Mouse (Mus musculus) CH12.LX (cell line): ENCODE results near the gene Lcn3. TPM values are rescaled to one million over a fixed set of nuclear protein-coding genes. Genes with fewer than 3 reads are reported as not detected.

Source experiments
- DNase-seq: peaks from one replicate; pipeline ENCODE4 v3.0.0-alpha.2; 2013; ENCODE audit errors: extremely low read depth
- H3K27ac ChIP-seq: 2 replicates; pipeline ENCODE4 v1.5.1; 2012; ENCODE audit warnings: low read depth, mild to moderate bottlenecking, control low read depth, moderate library complexity; ENCODE audit not compliant: insufficient read depth
- H3K27me3 ChIP-seq: replicated peaks from 2 replicates; pipeline ENCODE3; 2012; ENCODE audit warnings: inconsistent platforms
- H3K36me3 ChIP-seq, 2 experiments: replicated peaks in 1 of 2; 2 replicates each; pipeline versions ENCODE3 to v1.6.1; 2012; ENCODE audit warnings: inconsistent platforms in 1 of 2, low read length in 1 of 2, mild to moderate bottlenecking in 1 of 2, mixed read lengths in 1 of 2, moderate library complexity in 1 of 2; ENCODE audit not compliant: control insufficient read depth in 1 of 2, insufficient read depth in 1 of 2
- H3K4me1 ChIP-seq, 2 experiments: 2 replicates each; pipeline ENCODE4 v1.6.1; 2012; ENCODE audit warnings: inconsistent platforms in 1 of 2, moderate library complexity in 1 of 2; ENCODE audit not compliant: insufficient read depth in 2 of 2, control insufficient read depth in 1 of 2
- H3K4me2 ChIP-seq: 2 replicates; pipeline ENCODE4 v1.6.1; 2012; ENCODE audit warnings: low read depth, mild to moderate bottlenecking, control low read depth; ENCODE audit not compliant: poor library complexity, insufficient read depth, severe bottlenecking
- H3K4me3 ChIP-seq, 3 experiments: fragments of 150-350 bp in 1 of 3; sonication (generic) in 1 of 3; replicated peaks in 1 of 3; 2 replicates each; pipeline versions ENCODE3 to v1.5.1; 2011 to 2012; ENCODE audit warnings: low read depth in 2 of 3, low read length in 2 of 3, mild to moderate bottlenecking in 2 of 3, moderate library complexity in 2 of 3, control low read depth in 1 of 3, improper control_type of control experiment in 1 of 3, inconsistent platforms in 1 of 3, mixed read lengths in 1 of 3; ENCODE audit not compliant: poor library complexity in 1 of 3
- H3K79me2 ChIP-seq: replicated peaks from 2 replicates; pipeline ENCODE4 v1.6.1; 2012; ENCODE audit warnings: mild to moderate bottlenecking, moderate library complexity; ENCODE audit not compliant: control insufficient read depth, poor library complexity, insufficient read depth, severe bottlenecking; ENCODE audit errors: extremely low read depth
- H3K9ac ChIP-seq: 2 replicates; pipeline ENCODE4 v1.6.1; 2012; ENCODE audit warnings: low read depth, mild to moderate bottlenecking, control low read depth, moderate library complexity; ENCODE audit not compliant: insufficient read depth
- H3K9me3 ChIP-seq: replicated peaks from 2 replicates; pipeline ENCODE3; 2012; ENCODE audit warnings: low read length, inconsistent platforms, mixed read lengths
- E2F4 ChIP-seq: IDR thresholded peaks from 2 replicates; pipeline ENCODE4 v1.6.1; 2011; ENCODE audit warnings: low read depth, low read length, improper control_type of control experiment; ENCODE audit not compliant: insufficient replicate concordance
- ELF1 ChIP-seq: IDR thresholded peaks from 2 replicates; pipeline ENCODE4 v1.6.1; 2014; ENCODE audit warnings: low read depth, mild to moderate bottlenecking, inconsistent platforms, low read length, improper control_type of control experiment
- EP300 ChIP-seq: IDR thresholded peaks from 2 replicates; pipeline ENCODE4 v1.6.1; 2011; ENCODE audit warnings: low read length, improper control_type of control experiment
- ETS1 ChIP-seq: conservative IDR thresholded peaks from 2 replicates; pipeline ENCODE4 v1.6.1; 2012; ENCODE audit warnings: low read depth, mild to moderate bottlenecking, inconsistent platforms, low read length, improper control_type of control experiment, moderate library complexity
- GABPA ChIP-seq: IDR thresholded peaks from 2 replicates; pipeline ENCODE4 v1.6.1; 2012; ENCODE audit warnings: low read depth, low read length, improper control_type of control experiment, inconsistent platforms; ENCODE audit not compliant: insufficient replicate concordance
- HCFC1 ChIP-seq: IDR thresholded peaks from 2 replicates; pipeline ENCODE4 v1.6.1; 2012; ENCODE audit warnings: low read depth, mild to moderate bottlenecking, inconsistent platforms, low read length, improper control_type of control experiment
- IRF4 ChIP-seq: IDR thresholded peaks from 2 replicates; pipeline ENCODE4 v1.6.1; 2014; ENCODE audit warnings: low read depth, mild to moderate bottlenecking, inconsistent platforms, low read length, improper control_type of control experiment
- JUN ChIP-seq: IDR thresholded peaks from 2 replicates; pipeline ENCODE4 v1.6.1; 2011; ENCODE audit warnings: low read depth, mild to moderate bottlenecking, low read length, improper control_type of control experiment, moderate library complexity; ENCODE audit not compliant: insufficient read depth
- MAFK ChIP-seq: IDR thresholded peaks from 2 replicates; pipeline ENCODE4 v1.6.1; 2011; ENCODE audit warnings: low read length, improper control_type of control experiment; ENCODE audit not compliant: insufficient replicate concordance
- MAX ChIP-seq: IDR thresholded peaks from 2 replicates; pipeline ENCODE4 v1.6.1; 2011; ENCODE audit warnings: low read length, improper control_type of control experiment
- MXI1 ChIP-seq: IDR thresholded peaks from 2 replicates; pipeline ENCODE4 v1.6.1; 2011; ENCODE audit warnings: mild to moderate bottlenecking, low read depth, low read length, improper control_type of control experiment
- MYC ChIP-seq: IDR thresholded peaks from 2 replicates; pipeline ENCODE4 v1.6.1; 2011; ENCODE audit warnings: low read depth, mild to moderate bottlenecking, improper control_type of control experiment, low read length
- POLR2A ChIP-seq: IDR thresholded peaks from 2 replicates; pipeline ENCODE4 v1.6.1; 2011; ENCODE audit warnings: low read depth, mild to moderate bottlenecking, improper control_type of control experiment, low read length
- POLR2AphosphoS2 ChIP-seq: IDR thresholded peaks from 2 replicates; pipeline ENCODE4 v1.6.1; 2011; ENCODE audit warnings: low read depth, low read length, improper control_type of control experiment
- RAD21 ChIP-seq: IDR thresholded peaks from 2 replicates; pipeline ENCODE4 v1.6.1; 2011; ENCODE audit warnings: low read depth, mild to moderate bottlenecking, low read length, improper control_type of control experiment, moderate library complexity
- SIN3A ChIP-seq: IDR thresholded peaks from 2 replicates; pipeline ENCODE4 v1.6.1; 2012; ENCODE audit warnings: low read length, improper control_type of control experiment, inconsistent platforms
- SMC3 ChIP-seq: IDR thresholded peaks from 2 replicates; pipeline ENCODE4 v1.6.1; 2011; ENCODE audit warnings: low read depth, low read length, improper control_type of control experiment
- TBP ChIP-seq: conservative IDR thresholded peaks from 2 replicates; pipeline ENCODE4 v1.6.1; 2011; ENCODE audit warnings: low read depth, low read length, improper control_type of control experiment
- TCF12 ChIP-seq: IDR thresholded peaks from 2 replicates; pipeline ENCODE4 v1.6.1; 2014; ENCODE audit warnings: low read depth, mild to moderate bottlenecking, inconsistent platforms, low read length, improper control_type of control experiment
- ZC3H11A ChIP-seq: IDR thresholded peaks from 2 replicates; pipeline ENCODE4 v1.6.1; 2012; ENCODE audit warnings: low read depth, mild to moderate bottlenecking, inconsistent platforms, low read length, improper control_type of control experiment
- ZKSCAN1 ChIP-seq: IDR thresholded peaks from 2 replicates; pipeline ENCODE4 v1.6.1; 2012; ENCODE audit warnings: low read depth, inconsistent platforms, low read length, improper control_type of control experiment, borderline replicate concordance
- dilution Hi-C: fragments of 300-500 bp; cut with MboI; formaldehyde crosslinking; loops from 2 replicates; pipeline ENCODE4 v1.14.3; 2020; ENCODE audit warnings: low sequenced_read_pairs; ENCODE audit not compliant: extremely low pct_unique_long_range_greater_than_20kb, extremely low pct_ligation_motif_present
- in situ Hi-C: fragments of 300-500 bp; cut with MboI; formaldehyde crosslinking; loops from 3 replicates; pipeline ENCODE4 v1.14.3; 2019; ENCODE audit warnings: low sequenced_read_pairs, low pct_ligation_motif_present, low pct_unique_long_range_greater_than_20kb, mixed read lengths
- polyA plus RNA-seq: library from polyadenylated mRNA; unstranded; fragments of >175 nt; gene quantifications from 2 replicates; pipeline ENCODE4 v1.2.1, GENCODE M21; 2012; ENCODE audit warnings: low read depth; ENCODE audit not compliant: insufficient read length
- total RNA-seq, 2 experiments: library from RNA; depleted of rRNA; stranded (reverse); fragments of 300-350 nt in 1 of 2; fragments of >200 nt in 1 of 2; gene quantifications; 2 replicates each; pipeline ENCODE4 v1.2.3; 2012 to 2014

Gene Lcn3
- total and polyA plus RNA-seq, 3 experiments: not detected

DNA sequence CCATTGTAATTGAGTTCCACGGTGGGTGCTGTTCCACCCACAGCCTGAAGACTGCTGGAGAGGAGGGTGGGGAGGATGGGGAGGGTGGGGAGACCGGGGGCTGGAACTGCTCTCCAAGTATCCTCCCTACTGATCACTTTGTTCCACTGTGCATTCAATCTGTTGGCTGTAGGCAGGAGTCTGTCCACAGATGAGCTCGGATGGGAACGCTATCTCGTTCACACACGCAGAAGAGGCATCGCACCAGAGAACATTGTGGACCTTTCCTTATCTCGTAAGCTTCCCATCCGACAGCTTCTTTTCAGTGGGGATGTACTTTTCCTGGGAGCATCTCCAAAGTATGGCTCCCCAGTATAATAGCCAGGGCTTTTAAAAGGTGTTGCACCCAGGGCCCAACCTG, 13.7 kb downstream of the Lcn3 start:
- TF ChIP-seq SIN3A (no peak), JUN (no peak), MYC (no peak), TCF12 (no peak), ELF1 (no peak), ETS1 (no peak)
- TF ChIP-seq, all 38 proteins: peak for 0
- Histone ChIP-seq H3K27ac (no peak overlapping the region), H3K4me3 (no peak overlapping the region)

GRCm38 (mm10) chr2:25780921-25781320, 15.6 kb downstream of the Lcn3 start:
- H3K4me1 ChIP-seq: no peaks in the 10 kb centered on the region
- H3K4me3 ChIP-seq: no peak overlapping the region
- in situ Hi-C loops (no loop called here), dilution Hi-C loops (no loop called here)
- no peaks in the 10 kb centered on the region for H3K79me2 ChIP-seq
- H3K9ac ChIP-seq: no peak overlapping the region
- no peaks in the 10 kb centered on the region for H3K9me3 ChIP-seq
- no peak for DNase-seq
- H3K4me2 ChIP-seq: no peak overlapping the region
- no peak for TF ChIP-seq MXI1
- TF ChIP-seq E2F4: no peak
- TF ChIP-seq ELF1: no peak
- no peak for TF ChIP-seq HCFC1
- no peak for TF ChIP-seq ZKSCAN1
- no peak for TF ChIP-seq ZC3H11A
- TF ChIP-seq TBP: no peak
- no peak for TF ChIP-seq MYC
- no peak for TF ChIP-seq SIN3A
- TF ChIP-seq EP300: no peak
- TF ChIP-seq RAD21: no peak
- no peak for TF ChIP-seq SMC3
- no peak for TF ChIP-seq MAX
- no peak for TF ChIP-seq ETS1
- no peak for TF ChIP-seq POLR2AphosphoS2
- no peak for TF ChIP-seq POLR2A
- TF ChIP-seq IRF4: no peak
- no peak for TF ChIP-seq MAFK
- no peak for TF ChIP-seq GABPA
- peaks cover 53% of the 10 kb centered on the region for H3K27me3 ChIP-seq
- H3K36me3 ChIP-seq: no peaks in the 10 kb centered on the region
- no peak overlapping the region for H3K27ac ChIP-seq

More for the DNA sequence above, 13.7 kb downstream of the Lcn3 start:
- Histone ChIP-seq H3K79me2 (no peaks in the 10 kb centered on the region), H3K4me2 (no peak overlapping the region), H3K9me3 (no peaks in the 10 kb centered on the region), H3K4me1 (peaks cover 0 to 13% of the 10 kb centered on the region in 2 experiments; a peak in 2 of 4 replicates), H3K36me3 (no peaks in the 10 kb centered on the region), H3K9ac (no peak overlapping the region), H3K27me3 (peaks cover 42% of the 10 kb centered on the region)
- in situ Hi-C loops: no loop called here
- dilution Hi-C loops: no loop called here
- DNase-seq: no peak
